Mouse (Mus musculus): ENCODE measurements around the gene Btaf1. TPM values are rescaled to one million over a fixed set of nuclear protein-coding genes. Genes with fewer than 3 reads are reported as not detected.

Gene Btaf1
- polyA plus RNA-seq, 1 experiment from 2014 or later: 9.1 TPM

DNA sequence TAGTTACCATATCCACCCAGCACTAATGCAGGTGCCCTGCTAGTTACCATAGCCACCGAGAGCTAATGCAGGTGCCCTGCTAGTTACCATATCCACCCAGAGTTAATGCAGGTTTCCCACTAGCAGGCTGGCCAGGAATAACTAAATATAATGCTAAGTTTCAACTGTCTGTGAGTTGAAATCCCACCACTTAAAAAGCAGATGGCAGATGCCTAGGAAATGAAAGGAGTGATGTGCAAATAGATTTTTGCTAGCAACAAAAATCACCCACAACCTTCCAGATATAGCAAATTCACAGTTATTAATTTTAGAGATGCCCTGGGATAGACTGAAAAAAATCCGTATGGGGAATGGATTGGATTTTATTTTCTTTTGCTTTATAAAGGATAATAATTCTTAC is 106.5 kb downstream of the Btaf1 start:
- H3K9me3 ChIP-seq: no peaks in the 10 kb centered on the region
- no peak overlapping the region for H3K4me2 ChIP-seq (replicated peaks)
- no peak overlapping the region for H3K27ac ChIP-seq
- no peak for ATAC-seq
- no peak overlapping the region for H3K9ac ChIP-seq
- H3K4me3 ChIP-seq (replicated peaks): no peak overlapping the region
- no peaks in the 10 kb centered on the region for H3K27me3 ChIP-seq (replicated peaks)
- H3K36me3 ChIP-seq: no peaks in the 10 kb centered on the region
- 77% methylated on average over 2 of the region's 2 CpGs for WGBS
- no peaks in the 10 kb centered on the region for H3K4me1 ChIP-seq (replicated peaks)

DNA sequence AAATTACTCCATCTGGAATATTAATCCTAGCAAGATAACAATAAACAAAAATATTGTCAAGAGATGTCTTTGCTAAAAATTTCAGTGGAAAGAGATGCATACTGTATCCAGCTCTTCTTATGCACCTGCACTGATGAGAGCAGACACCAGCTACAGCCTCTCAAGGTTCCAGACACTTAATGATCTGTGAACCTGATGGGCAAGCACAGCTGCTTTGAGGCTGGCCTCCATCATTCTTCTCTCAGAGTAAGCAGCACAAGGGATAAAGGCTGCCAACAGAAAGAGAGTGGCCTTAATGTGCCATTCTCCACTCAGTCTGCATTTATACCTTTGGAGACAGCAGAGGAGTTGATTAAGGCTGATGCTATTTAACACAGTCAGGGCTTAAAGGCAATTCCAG is 115.0 kb downstream of the Btaf1 start:
- Histone ChIP-seq H3K4me3 (replicated peaks) (no peak overlapping the region), H3K36me3 (no peaks in the 10 kb centered on the region), H3K4me2 (replicated peaks) (no peak overlapping the region), H3K27ac (no peak overlapping the region), H3K4me1 (replicated peaks) (no peaks in the 10 kb centered on the region), H3K27me3 (replicated peaks) (no peaks in the 10 kb centered on the region), H3K9me3 (no peaks in the 10 kb centered on the region), H3K9ac (no peak overlapping the region)
- ATAC-seq: no peak

DNA sequence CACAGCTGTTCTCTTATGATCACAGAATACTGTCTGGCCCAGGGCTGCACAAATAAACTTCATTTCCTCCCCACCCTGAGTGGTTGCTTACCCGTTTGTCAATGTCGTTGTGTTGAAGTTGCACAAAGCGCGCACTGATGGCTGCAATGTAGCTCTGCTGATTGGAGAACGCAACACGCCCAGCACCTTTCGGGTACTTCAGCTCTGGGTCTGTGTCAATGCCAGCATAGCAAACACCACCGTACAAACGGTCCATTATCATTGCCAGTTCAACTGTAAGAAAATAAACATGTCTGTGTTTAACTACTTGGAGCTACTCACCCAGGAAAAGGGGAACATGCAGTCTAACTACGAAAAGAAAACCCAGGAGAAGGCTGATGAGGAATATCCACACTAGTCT is 118.6 kb downstream of the Btaf1 start:
- 79% methylated on average over 10 of the region's 10 CpGs for WGBS
- Histone ChIP-seq H3K9ac (no peak overlapping the region), H3K4me1 (replicated peaks) (no peaks in the 10 kb centered on the region), H3K27me3 (replicated peaks) (no peaks in the 10 kb centered on the region), H3K27ac (no peak overlapping the region), H3K9me3 (no peaks in the 10 kb centered on the region), H3K4me2 (replicated peaks) (no peak overlapping the region), H3K36me3 (no peaks in the 10 kb centered on the region), H3K4me3 (replicated peaks) (no peak overlapping the region)
- ATAC-seq: no peak

DNA sequence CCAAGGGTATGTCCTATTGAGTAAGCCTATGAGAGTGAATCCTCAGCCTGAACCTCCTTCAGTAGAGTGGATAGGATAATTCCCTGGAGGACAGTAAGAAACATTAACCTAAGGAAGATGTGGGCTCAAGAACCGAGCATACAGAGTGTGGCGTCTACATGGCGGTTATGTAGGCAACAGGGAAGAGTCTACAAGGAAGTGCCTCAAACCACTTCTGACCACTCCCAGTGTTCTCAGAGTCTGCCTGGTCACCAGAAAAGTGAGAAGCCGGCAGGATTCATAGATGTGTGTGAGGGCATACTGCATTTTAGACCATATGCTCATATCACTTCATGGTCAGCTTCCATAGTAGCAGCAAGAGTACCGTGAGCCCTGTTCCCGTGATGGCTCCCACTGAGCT is 122.6 kb downstream of the Btaf1 start:
- ATAC-seq: no peak
- Histone ChIP-seq H3K4me1 (replicated peaks) (no peaks in the 10 kb centered on the region), H3K36me3 (no peaks in the 10 kb centered on the region), H3K27ac (no peak overlapping the region), H3K9ac (no peak overlapping the region), H3K4me2 (replicated peaks) (no peak overlapping the region), H3K9me3 (no peaks in the 10 kb centered on the region), H3K27me3 (replicated peaks) (no peaks in the 10 kb centered on the region), H3K4me3 (replicated peaks) (no peak overlapping the region)
- WGBS: 89% methylated on average over 6 of the region's 6 CpGs

DNA sequence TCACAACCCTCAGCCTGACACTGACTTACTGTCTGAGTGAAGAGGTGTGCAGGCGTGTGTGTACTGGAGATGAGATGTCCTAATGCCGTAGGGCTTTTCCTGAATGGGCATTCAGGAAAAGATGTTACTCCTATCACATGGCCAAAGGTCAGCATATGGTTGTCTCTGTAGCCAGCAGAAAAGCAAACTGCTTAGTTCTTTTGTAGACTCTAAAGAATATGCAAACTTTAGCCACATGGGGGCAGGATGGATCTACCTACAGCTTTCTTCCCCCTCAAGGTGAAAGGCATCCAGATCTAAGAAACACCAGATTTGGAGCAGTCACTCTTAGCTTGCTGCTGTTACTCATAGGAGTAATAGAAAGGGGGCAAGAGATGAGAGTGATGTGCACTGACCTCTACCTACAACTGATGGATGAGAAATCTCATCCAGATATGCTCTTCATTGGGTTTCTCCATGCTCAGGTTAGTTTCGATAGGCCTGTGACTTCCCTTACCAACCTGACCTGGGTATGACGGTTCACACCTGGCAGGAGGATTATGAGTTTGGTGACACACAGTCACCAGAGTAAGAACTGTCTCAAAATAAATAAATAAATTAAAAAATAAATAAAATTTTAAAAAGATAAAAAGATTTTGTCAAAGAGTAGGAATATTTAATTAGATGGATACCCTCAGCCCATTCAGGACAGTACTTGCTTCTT is 124.9 kb downstream of the Btaf1 start:
- H3K9ac ChIP-seq: no peak overlapping the region
- H3K4me2 ChIP-seq (replicated peaks): no peak overlapping the region
- 0 out of 2 replicates have a peak, but pooled peaks have one; percentile 23 for ATAC-seq
- 63% methylated on average over 4 of the region's 4 CpGs for WGBS
- H3K27me3 ChIP-seq (replicated peaks): no peaks in the 10 kb centered on the region
- no peaks in the 10 kb centered on the region for H3K36me3 ChIP-seq
- no peak overlapping the region for H3K27ac ChIP-seq
- no peak overlapping the region for H3K4me3 ChIP-seq (replicated peaks)
- H3K9me3 ChIP-seq: no peaks in the 10 kb centered on the region
- H3K4me1 ChIP-seq (replicated peaks): no peaks in the 10 kb centered on the region

DNA sequence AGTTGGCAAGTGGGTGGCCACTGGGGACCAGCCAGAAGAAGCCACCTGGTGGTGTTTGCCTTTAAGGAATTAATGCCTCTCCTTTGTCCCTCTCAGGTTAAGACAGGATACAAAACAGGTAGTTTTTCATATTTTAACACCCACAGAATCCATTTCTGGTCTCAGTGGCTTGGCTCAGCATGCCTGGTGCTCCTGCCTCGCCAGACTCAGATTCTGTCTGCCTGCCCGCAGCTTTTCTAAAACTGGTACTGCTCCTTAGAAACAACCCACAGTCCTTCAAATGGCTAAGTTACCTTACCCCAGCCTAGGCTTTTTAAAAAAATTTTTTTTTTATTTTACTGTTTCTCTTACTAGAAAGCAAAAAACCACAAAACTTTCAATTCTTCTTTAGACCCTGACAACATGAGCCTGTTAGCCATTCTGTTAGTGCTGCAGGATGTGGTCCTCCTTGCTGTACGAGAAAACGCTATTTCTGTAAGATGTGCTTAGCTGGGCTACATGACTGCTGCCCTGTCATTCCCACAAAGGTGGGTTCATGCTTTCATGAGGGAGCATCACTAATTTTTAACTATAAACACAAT is 130.2 kb downstream of the Btaf1 start:
- H3K9ac ChIP-seq: no peak overlapping the region
- H3K27ac ChIP-seq: no peak overlapping the region
- no peak overlapping the region for H3K4me2 ChIP-seq (replicated peaks)
- H3K4me3 ChIP-seq (replicated peaks): no peak overlapping the region
- no peaks in the 10 kb centered on the region for H3K27me3 ChIP-seq (replicated peaks)
- WGBS: 82% methylated on average over 4 of the region's 4 CpGs
- H3K9me3 ChIP-seq: no peaks in the 10 kb centered on the region
- H3K36me3 ChIP-seq: no peaks in the 10 kb centered on the region
- H3K4me1 ChIP-seq (replicated peaks): no peaks in the 10 kb centered on the region
- ATAC-seq: no peak

DNA sequence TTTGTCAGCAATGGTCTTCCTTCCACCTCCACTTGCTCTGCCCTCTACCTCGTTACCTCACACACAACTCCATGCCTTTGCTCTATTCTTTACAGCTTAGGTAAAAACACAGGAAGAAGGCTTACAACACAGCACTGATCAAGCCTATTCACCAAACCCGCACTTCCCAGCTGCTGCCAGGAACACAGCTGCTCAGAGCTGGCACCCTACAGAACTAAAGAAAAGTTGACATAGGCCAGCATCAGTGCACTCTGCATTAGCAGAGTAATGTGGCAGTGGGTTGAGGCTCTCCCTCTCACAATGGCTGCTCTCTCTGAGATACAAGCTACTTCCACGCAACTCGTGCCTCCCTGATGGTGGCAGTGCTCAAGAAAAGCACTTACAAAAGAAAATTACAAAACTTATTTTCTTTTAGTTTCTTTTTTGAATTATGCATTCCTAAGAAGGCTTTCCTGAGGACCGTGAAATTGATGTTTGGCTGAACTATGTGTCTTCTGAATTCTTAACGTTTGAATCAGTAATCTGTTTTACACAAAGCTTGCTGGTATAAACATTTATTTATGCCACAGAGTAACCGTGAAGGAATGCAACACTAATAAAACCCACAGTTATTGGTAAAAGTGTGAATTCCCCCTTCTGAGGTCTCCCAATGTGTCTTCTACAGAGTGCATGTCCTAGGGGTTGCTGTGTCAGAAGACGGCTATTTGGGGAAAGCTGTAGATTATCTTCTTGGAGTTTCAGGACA is 131.5 kb downstream of the Btaf1 start:
- H3K4me3 ChIP-seq (replicated peaks): no peak overlapping the region
- ATAC-seq: no peak
- WGBS: 78% methylated on average over 8 of the region's 8 CpGs
- no peaks in the 10 kb centered on the region for H3K27me3 ChIP-seq (replicated peaks)
- H3K27ac ChIP-seq: no peak overlapping the region
- no peak overlapping the region for H3K4me2 ChIP-seq (replicated peaks)
- H3K36me3 ChIP-seq: no peaks in the 10 kb centered on the region
- H3K9me3 ChIP-seq: no peaks in the 10 kb centered on the region
- H3K9ac ChIP-seq: no peak overlapping the region
- no peaks in the 10 kb centered on the region for H3K4me1 ChIP-seq (replicated peaks)

DNA sequence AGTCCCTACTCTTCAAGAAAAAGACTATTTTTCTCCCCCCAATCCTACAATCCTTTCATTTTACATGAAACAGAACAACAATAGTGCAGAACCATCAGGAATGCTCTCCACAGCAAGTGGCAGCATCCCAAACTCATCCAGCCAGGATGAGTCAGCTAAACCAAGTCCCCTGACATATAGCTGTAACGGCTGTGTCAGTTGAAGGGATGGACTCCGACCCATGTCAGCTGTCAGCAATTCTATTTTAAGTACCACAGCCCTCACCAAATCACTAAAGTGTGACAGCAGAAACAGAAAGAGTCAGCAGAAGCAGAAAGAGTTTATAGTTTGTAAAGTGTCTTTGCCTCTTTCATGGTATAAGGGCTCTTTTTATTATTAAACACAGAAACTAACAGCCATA is 133.7 kb downstream of the Btaf1 start:
- no peaks in the 10 kb centered on the region for H3K9me3 ChIP-seq
- H3K36me3 ChIP-seq: no peaks in the 10 kb centered on the region
- no peak for ATAC-seq
- no peak overlapping the region for H3K27ac ChIP-seq
- H3K4me2 ChIP-seq (replicated peaks): no peak overlapping the region
- H3K9ac ChIP-seq: no peak overlapping the region
- H3K4me1 ChIP-seq (replicated peaks): no peaks in the 10 kb centered on the region
- no peaks in the 10 kb centered on the region for H3K27me3 ChIP-seq (replicated peaks)
- no peak overlapping the region for H3K4me3 ChIP-seq (replicated peaks)
- WGBS: 49% methylated on average over 2 of the region's 2 CpGs

DNA sequence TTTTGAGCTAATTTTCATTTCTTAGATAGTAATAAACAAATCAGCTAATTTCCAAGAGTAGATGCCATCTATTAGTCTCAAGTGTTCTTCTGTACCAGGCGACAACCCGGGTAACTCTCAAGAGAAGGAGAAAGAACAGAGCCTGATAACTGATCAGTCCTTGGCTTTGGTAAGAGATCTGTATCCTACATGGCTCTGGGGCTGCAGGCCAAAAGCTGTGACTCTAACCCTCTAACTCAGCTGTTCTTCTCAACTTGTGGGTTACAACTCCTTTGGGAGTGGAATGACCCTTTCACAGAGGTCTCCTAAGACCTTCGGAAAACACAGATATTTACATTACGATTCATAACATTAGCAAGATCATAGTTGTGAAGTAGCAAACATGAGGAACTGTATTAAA is 134.2 kb downstream of the Btaf1 start:
- no peaks in the 10 kb centered on the region for H3K9me3 ChIP-seq
- no peaks in the 10 kb centered on the region for H3K27me3 ChIP-seq (replicated peaks)
- H3K4me3 ChIP-seq (replicated peaks): no peak overlapping the region
- H3K27ac ChIP-seq: no peak overlapping the region
- H3K4me2 ChIP-seq (replicated peaks): no peak overlapping the region
- H3K4me1 ChIP-seq (replicated peaks): no peaks in the 10 kb centered on the region
- H3K9ac ChIP-seq: no peak overlapping the region
- no peaks in the 10 kb centered on the region for H3K36me3 ChIP-seq
- no peak for ATAC-seq
- WGBS: 76% methylated on average over 4 of the region's 4 CpGs

Other genes starting within 250 kb of the Btaf1 start
- 11.3 and 11.4 TPM in 2 replicates for gene Ppp1r3c, start 189.4 kb upstream of the Btaf1 start, polyA plus RNA-seq (2015; fragmentation: Nextera tagmentation; extraction: Ambion mirVana)
- 40.7 and 40.9 TPM in 2 replicates for gene Tnks2, start 91.8 kb upstream of the Btaf1 start, polyA plus RNA-seq (2015; fragmentation: Nextera tagmentation; extraction: Ambion mirVana)
- 4.2 and 5.0 TPM in 2 replicates for gene Fgfbp3, start 6.5 kb upstream of the Btaf1 start, polyA plus RNA-seq (2015; fragmentation: Nextera tagmentation; extraction: Ambion mirVana)